Mouse (Mus musculus): ENCODE results near the gene Ppp1r14c. TPM values are rescaled to one million over a fixed set of nuclear protein-coding genes. Genes with fewer than 3 reads are reported as not detected.
A peak's percentile ranks its signal among the peaks of the same experiment; 100 is the strongest.
"Not testable (repeated sequence)": the region's sequence is repeated elsewhere in the genome, so short reads cannot be mapped to it uniquely, and the experiment has no call there.

The Ppp1r14c gene
- total RNA-seq, 2 experiments from 2014 or later, result not detected

DNA sequence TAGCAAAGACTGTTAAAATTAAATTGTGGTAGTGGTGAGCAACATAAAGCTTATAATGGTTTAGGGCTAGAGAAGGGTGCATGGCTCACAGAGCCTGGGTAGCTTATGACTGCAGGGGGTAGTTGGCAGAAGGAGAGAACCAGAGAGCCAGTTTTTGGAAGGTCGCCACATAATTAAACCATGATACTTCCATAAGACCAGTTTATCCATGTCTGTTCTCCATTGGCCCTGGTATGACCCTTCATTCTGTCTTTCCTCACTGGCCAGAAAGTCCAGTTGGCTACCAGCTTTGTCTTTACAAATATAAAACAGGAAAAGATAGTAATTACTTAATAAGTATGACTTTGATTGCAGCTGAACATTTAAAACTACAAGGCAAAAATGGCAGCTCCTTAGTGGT is 95.0 kb downstream of the Ppp1r14c start:
- ATAC-seq (replicated peaks; ENCODE audit: poor library complexity), result no peak

GRCm38 (mm10) chr10:3466135-3466626 is 100.3 kb downstream of the Ppp1r14c start:
- no peak for ATAC-seq (replicated peaks; ENCODE audit: poor library complexity)

DNA sequence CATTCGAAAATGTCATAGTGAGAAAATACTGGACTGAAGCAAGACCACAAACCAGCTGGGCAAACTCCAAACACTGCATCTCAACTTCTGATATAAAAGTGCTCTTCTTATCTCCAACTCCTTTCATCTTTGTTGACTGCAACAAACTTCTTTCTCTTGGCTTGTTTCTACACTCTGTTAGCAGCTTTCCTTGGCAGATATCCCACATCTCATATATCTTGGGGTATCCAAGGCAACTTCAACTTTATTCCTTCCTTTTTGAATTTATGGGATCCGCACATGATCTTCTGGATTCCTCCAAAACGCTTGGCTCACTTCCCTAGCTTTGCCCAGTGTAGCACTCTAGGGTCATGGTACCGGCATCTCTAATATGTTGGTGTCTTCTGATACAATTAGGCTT is 102.7 kb downstream of the Ppp1r14c start:
- no peak for ATAC-seq (replicated peaks; ENCODE audit: poor library complexity)

- no peak for ATAC-seq (replicated peaks; ENCODE audit: poor library complexity)
Observed at GRCm38 (mm10) chr10:3476611-3477010, 110.8 kb downstream of the Ppp1r14c start.

GRCm38 (mm10) chr10:3479772-3480171 is 113.9 kb downstream of the Ppp1r14c start:
- ATAC-seq (replicated peaks; ENCODE audit: poor library complexity), result no peak

DNA sequence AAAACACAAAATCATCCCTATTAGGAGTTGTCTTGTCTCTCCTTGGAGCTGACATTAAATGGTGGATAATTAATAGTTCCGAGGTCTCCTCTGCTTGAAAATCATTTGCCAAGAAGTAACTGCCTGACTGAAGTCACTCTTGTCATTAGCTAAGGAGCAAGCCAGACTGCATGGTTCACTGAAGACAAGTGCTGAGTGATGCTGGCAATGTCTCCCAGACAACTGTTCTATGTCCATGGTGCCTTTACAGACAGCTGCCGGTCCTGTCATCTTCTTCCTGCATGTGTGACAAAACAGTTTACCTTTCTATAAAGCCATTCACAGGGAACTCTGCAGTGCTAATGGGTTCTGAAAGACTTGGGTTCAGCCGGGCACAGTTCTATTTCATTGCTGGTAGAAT is 124.2 kb downstream of the Ppp1r14c start:
- no peak for ATAC-seq (replicated peaks; ENCODE audit: poor library complexity)

DNA sequence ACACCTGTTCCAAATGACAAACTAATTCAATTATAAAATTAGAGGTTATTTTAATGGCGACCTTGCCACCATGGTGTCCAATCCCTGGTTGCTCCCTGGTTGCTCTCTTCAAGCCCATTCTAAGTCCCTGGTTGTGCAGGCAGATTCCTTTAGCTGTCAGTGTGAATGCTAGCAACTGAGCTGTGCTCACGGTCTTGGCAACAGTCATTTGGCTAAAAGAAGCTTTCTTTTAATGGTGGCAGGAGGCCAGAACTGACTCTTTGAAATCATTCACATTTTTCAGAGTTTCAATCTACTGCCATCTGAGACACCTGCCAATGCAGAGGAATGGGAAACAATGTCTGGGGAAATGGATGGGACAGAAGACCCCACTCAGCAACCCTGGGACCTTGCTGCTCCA is 130.9 kb downstream of the Ppp1r14c start:
- no peak for ATAC-seq (replicated peaks; ENCODE audit: poor library complexity)

DNA sequence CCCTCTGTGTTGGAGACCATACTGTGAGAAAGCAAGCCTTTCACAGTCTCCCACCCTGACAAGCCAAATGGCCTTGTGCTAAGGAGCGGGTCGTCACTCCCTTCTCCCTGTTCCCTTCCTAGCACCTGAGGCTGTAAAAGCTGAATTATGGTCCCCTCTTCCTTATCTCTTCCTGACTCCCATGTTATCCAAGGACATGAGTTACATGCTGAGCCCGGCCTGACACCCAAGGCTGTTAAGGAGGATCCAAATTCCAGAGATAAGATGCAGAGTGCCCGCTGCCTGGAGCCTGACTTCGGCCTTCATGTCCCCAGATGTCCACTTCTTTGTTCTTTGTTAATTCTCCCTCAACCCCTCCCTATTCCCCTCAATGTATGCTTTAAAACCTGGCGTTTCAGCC is 135.0 kb downstream of the Ppp1r14c start:
- not testable (repeated sequence) for ATAC-seq (replicated peaks; ENCODE audit: poor library complexity)

- no peak for ATAC-seq (replicated peaks; ENCODE audit: poor library complexity)
Observed at GRCm38 (mm10) chr10:3507484-3508221, 141.8 kb downstream of the Ppp1r14c start.

DNA sequence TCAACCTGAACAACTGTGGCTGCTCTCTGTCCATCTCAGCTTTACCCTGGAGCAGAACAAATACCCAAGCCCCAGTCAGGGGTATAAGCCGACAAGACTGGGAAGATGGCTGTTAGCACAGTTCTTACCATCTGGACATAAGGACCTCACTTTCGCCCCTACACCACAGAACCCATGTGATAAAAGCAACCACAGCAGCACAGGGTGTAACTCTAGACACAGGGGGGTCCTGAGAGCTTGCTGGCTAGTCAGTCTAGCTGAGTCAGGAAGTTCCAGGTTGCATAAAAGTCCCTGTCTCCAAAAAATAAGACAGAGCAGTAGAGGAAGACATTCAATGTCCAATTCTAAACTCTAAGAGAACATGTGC is 142.3 kb downstream of the Ppp1r14c start:
- ATAC-seq (replicated peaks; ENCODE audit: poor library complexity), result no peak

GRCm38 (mm10) chr10:3508746-3509145 is 142.9 kb downstream of the Ppp1r14c start:
- no peak for ATAC-seq (replicated peaks; ENCODE audit: poor library complexity)

- no peak for ATAC-seq (replicated peaks; ENCODE audit: poor library complexity)
Observed at GRCm38 (mm10) chr10:3509663-3510277, 143.9 kb downstream of the Ppp1r14c start.

GRCm38 (mm10) chr10:3510486-3510885 is 144.6 kb downstream of the Ppp1r14c start:
- ATAC-seq (replicated peaks; ENCODE audit: poor library complexity), result no peak

GRCm38 (mm10) chr10:3511401-3511800 is 145.5 kb downstream of the Ppp1r14c start:
- ATAC-seq (replicated peaks; ENCODE audit: poor library complexity), result no peak

DNA sequence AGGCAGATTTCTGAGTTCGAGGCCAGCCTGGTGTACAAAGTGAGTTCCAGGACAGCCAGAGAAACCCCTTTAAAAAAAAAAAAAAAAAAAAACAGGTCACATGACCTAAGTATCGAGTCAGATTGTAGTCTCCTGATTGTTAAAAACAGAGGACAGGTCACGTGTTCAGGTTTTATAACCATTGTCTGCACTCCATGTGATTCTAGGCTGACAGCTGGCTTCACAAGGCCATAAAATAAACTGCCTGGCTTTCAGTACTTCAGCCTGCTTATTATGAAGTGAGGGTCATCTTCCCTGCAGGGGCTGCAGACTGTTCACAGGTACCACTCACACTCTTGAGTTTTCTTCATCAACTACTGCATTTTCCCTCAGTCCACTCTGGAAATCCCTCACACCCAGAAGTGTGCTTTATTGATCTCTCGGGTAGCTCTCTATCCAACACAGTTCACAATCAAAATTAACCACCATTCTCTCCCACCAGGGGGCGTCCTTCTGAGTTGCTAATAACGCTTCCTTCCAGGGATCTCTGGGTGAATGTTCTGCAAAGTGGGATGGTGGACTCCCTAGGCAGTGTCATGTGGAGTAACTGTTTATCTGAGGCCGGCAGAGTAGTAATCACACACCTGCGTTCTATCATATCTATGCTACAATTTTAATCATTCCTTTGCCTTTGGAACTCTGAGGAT is 146.9 kb downstream of the Ppp1r14c start:
- peak; percentile 50; the same call in 1 of the 2 replicates for ATAC-seq (replicated peaks; ENCODE audit: poor library complexity)

DNA sequence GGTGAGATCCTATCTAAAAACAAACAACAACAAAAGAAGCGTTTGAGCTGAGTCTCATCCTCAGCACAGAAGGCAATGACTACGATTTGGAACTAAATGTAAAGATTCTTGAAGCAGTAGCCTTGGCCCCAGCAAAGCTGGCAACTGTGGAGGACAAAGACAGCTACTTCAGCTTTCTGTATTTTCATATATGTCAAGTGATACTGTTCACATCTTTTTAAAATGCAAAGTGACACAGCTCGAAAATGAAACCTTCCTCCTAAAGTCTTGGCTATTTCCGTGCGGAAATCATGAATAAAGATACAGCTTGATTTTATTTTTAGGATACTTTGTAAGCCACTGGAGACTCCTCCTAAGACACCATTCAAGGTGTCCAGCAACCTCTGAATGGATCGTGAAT is 148.1 kb downstream of the Ppp1r14c start:
- ATAC-seq (replicated peaks; ENCODE audit: poor library complexity), result no peak

Other genes with a start within 250 kb of the Ppp1r14c start
- gene H60c, start 98.3 kb upstream of the Ppp1r14c start, total RNA-seq (2015), result not detected in 2 replicates
- gene H60c, start 98.3 kb upstream of the Ppp1r14c start, total RNA-seq (2017), result not detected in 2 replicates
- gene Iyd, start 174.2 kb downstream of the Ppp1r14c start, total RNA-seq (2015), result not detected in 2 replicates
- gene Iyd, start 174.2 kb downstream of the Ppp1r14c start, total RNA-seq (2017), result not detected in 2 replicates